Mouse (Mus musculus): ENCODE measurements at regions not wholly inside any gene's neighbourhood (a gene's known extent, or its start where the extent isn't known, plus 50 kb on each side); places are given as distances from the start of the nearest gene placed in this dataset.
A peak's percentile ranks its signal among the peaks of the same experiment; 100 is the strongest.
"Not testable (repeated sequence)": the region's sequence is repeated elsewhere in the genome, so short reads cannot be mapped to it uniquely, and the experiment has no call there.

GRCm38 (mm10) chr11:63246052-63246661 is 117.4 kb downstream of the Pmp22 start:
- no peak for TF ChIP-seq POLR2A (IDR thresholded peaks at IDR 0.05; ENCODE audit: borderline replicate concordance, extremely low read depth, insufficient read depth, insufficient read length, poor library complexity, severe bottlenecking)
- TF ChIP-seq CTCF (IDR thresholded peaks at IDR 0.05; ENCODE audit: borderline replicate concordance, extremely low read depth, insufficient read depth, insufficient read length) = no peak
- DNase-seq (ENCODE audit: low read depth) = peak; percentile 91

GRCm38 (mm10) chr11:63252012-63252856 is 123.5 kb downstream of the Pmp22 start:
- no peak for DNase-seq (ENCODE audit: low read depth)
- no peak for TF ChIP-seq POLR2A (IDR thresholded peaks at IDR 0.05; ENCODE audit: borderline replicate concordance, extremely low read depth, insufficient read depth, insufficient read length, poor library complexity, severe bottlenecking)
- TF ChIP-seq CTCF (IDR thresholded peaks at IDR 0.05; ENCODE audit: borderline replicate concordance, extremely low read depth, insufficient read depth, insufficient read length) = no peak

DNA sequence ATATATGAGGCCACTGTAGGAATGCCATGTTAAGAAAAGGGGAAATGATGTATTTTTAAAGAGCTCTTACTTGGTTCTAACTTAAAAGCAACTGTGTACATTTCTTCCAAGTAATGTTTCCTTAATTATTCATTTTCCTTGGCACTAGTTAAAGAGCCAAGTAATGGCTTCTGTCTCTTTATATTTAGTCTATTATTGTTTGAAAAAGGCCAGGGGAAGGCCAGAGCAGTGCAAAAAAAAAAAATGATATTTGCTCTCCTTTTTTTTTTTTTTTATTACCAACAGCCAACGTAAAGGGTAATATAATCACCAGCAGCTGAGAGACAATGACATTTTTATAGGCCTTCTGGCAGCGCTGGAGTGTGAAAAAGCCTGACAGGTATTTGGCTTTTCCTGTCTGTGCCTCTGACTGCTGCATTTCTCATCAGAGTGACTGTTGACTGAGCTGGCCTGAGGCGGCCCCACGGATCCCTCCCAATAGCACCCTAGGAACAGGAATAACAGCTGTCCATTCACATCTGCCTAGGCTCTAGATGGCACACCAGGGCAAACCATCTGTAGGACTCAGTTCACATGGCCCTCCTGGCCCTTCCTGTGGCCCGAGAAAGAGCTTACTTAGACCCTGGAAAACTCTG is 124.3 kb downstream of the Pmp22 start:
- TF ChIP-seq POLR2A (IDR thresholded peaks at IDR 0.05; ENCODE audit: borderline replicate concordance, extremely low read depth, insufficient read depth, insufficient read length, poor library complexity, severe bottlenecking) (no peak), CTCF (IDR thresholded peaks at IDR 0.05; ENCODE audit: borderline replicate concordance, extremely low read depth, insufficient read depth, insufficient read length) (no peak)
- peak; percentile 56 for DNase-seq (ENCODE audit: low read depth)

GRCm38 (mm10) chr11:63264432-63265061 is 135.8 kb downstream of the Pmp22 start:
- TF ChIP-seq CTCF (IDR thresholded peaks at IDR 0.05; ENCODE audit: borderline replicate concordance, extremely low read depth, insufficient read depth, insufficient read length) (peak; percentile 71; the same call in 1 of the 2 replicates), POLR2A (IDR thresholded peaks at IDR 0.05; ENCODE audit: borderline replicate concordance, extremely low read depth, insufficient read depth, insufficient read length, poor library complexity, severe bottlenecking) (no peak)
- no peak for DNase-seq (ENCODE audit: low read depth)

DNA sequence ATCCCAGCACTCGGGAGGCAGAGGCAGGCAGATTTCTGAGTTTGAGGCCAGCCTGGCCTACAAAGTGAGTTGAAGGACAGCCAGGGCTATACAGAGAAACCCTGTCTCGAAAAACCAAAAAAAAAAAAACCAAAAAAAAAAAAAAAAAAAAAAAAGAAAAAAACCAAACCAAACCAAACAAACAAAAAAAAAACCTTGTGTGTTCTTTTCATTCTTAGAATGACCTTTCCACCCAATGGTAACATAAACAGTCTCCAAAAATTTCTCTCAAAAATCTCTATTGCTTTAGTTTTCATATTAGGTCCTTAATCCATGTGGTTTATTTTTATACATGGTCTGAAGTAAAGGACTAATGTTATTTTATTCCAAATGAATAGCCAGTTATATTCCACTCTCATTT is 137.5 kb downstream of the Pmp22 start:
- not testable (repeated sequence) for DNase-seq (ENCODE audit: low read depth)

- DNase-seq (ENCODE audit: low read depth) = no peak
- TF ChIP-seq POLR2A (IDR thresholded peaks at IDR 0.05; ENCODE audit: borderline replicate concordance, extremely low read depth, insufficient read depth, insufficient read length, poor library complexity, severe bottlenecking) (no peak), CTCF (IDR thresholded peaks at IDR 0.05; ENCODE audit: borderline replicate concordance, extremely low read depth, insufficient read depth, insufficient read length) (no peak)
Observed at GRCm38 (mm10) chr11:63276641-63277040, 147.9 kb downstream of the Pmp22 start.

DNA sequence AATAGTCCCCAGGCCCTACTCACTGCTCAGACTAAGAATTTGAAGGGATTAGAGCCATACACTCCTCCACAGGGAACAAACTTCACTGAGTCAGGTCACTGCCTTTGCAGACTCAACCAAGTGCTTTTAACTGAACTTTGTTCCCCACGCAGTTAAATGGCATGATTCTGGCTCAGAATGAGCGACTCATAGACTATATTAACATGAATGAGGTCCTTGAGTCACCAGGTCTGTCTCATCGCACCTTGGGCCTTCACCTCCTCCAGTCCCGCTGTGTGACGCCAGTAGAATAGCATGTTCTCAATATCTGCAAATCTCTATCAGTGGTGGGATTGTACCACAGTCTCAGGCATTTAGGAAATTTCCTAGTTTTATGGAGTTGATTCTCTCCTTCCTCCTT is 153.1 kb downstream of the Pmp22 start:
- no peak for DNase-seq (ENCODE audit: low read depth)
- TF ChIP-seq CTCF (IDR thresholded peaks at IDR 0.05; ENCODE audit: borderline replicate concordance, extremely low read depth, insufficient read depth, insufficient read length) (no peak), POLR2A (IDR thresholded peaks at IDR 0.05; ENCODE audit: borderline replicate concordance, extremely low read depth, insufficient read depth, insufficient read length, poor library complexity, severe bottlenecking) (no peak)

DNA sequence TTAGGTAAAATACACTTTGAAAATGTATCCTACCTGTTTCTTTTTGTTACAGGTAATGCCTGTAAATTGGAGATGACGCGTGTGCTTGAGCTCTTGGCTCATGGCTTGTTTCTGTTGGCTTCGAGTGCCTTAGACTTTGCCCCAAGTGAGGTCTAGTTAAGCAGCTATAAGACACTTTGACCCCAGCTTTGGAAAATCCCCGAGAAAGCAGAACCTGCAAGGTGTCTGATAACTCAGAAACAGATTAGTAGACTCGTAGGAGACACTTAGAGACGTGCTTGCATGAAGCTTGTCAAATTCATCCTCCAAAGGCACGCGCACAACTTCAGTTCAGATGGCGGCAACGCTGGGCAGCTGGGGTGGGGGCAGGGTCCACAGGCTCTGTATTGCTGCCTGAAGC is 153.8 kb downstream of the Pmp22 start:
- TF ChIP-seq CTCF (IDR thresholded peaks at IDR 0.05; ENCODE audit: borderline replicate concordance, extremely low read depth, insufficient read depth, insufficient read length) (no peak), POLR2A (IDR thresholded peaks at IDR 0.05; ENCODE audit: borderline replicate concordance, extremely low read depth, insufficient read depth, insufficient read length, poor library complexity, severe bottlenecking) (no peak)
- peak; percentile 9 for DNase-seq (ENCODE audit: low read depth)

DNA sequence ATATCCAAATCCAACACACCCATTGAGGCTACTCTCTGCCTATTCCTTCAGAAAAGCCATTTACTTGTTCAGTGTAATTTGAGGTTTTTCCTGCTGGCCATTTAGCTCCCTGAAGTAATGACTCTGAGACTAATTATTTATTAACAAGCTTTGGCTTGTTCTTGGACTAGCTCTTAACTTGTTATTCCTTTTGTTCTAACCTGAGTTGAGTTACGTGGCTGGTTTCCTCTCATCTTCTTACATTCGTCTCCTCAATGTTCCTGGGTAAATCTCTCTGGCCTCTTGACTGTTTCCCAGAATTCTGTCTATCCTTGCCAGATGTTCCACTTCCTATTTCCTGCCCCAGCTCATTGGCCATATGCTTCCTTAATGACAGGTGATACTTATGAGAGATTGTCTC is 157.2 kb downstream of the Pmp22 start:
- DNase-seq (ENCODE audit: low read depth) = no peak
- TF ChIP-seq CTCF (IDR thresholded peaks at IDR 0.05; ENCODE audit: borderline replicate concordance, extremely low read depth, insufficient read depth, insufficient read length) (no peak), POLR2A (IDR thresholded peaks at IDR 0.05; ENCODE audit: borderline replicate concordance, extremely low read depth, insufficient read depth, insufficient read length, poor library complexity, severe bottlenecking) (no peak)

GRCm38 (mm10) chr11:63287766-63288165 is 159.0 kb downstream of the Pmp22 start:
- TF ChIP-seq CTCF (IDR thresholded peaks at IDR 0.05; ENCODE audit: borderline replicate concordance, extremely low read depth, insufficient read depth, insufficient read length) (no peak), POLR2A (IDR thresholded peaks at IDR 0.05; ENCODE audit: borderline replicate concordance, extremely low read depth, insufficient read depth, insufficient read length, poor library complexity, severe bottlenecking) (no peak)
- no peak for DNase-seq (ENCODE audit: low read depth)

- TF ChIP-seq POLR2A (IDR thresholded peaks at IDR 0.05; ENCODE audit: borderline replicate concordance, extremely low read depth, insufficient read depth, insufficient read length, poor library complexity, severe bottlenecking) (no peak), CTCF (IDR thresholded peaks at IDR 0.05; ENCODE audit: borderline replicate concordance, extremely low read depth, insufficient read depth, insufficient read length) (no peak)
- DNase-seq (ENCODE audit: low read depth) = peak; percentile 11
Observed at GRCm38 (mm10) chr11:63290618-63291017, 161.8 kb downstream of the Pmp22 start.

Data from brain, embryonic 14.5 days (tissue).